Mouse (Mus musculus) liver, embryonic 14.5 days (tissue): ENCODE measurements around the gene Faah.

ENCODE experiments used
- CTCF ChIP-seq: IDR thresholded peaks from 2 replicates; pipeline ENCODE4 v1.5.1; 2016; ENCODE audit warnings: antibody characterized with exemption, low read depth, control low read depth
- EP300 ChIP-seq: IDR thresholded peaks from 2 replicates; pipeline ENCODE4 v1.6.1; 2016; ENCODE audit warnings: antibody characterized with exemption, low read depth

GRCm38 (mm10) chr4:115955494-115955775 lies 62.3 kb downstream of the Faah start:
- TF ChIP-seq CTCF = no peak
- no peak for TF ChIP-seq EP300
